Mouse (Mus musculus) E14TG2a.4 (cell line): ENCODE results near the gene Hspa12a.

Experiments used
- H3K27me3 ChIP-seq: 2 replicates; pipeline ENCODE4 v1.6.1; 2014; ENCODE audit warnings: low read length, control low read depth; ENCODE audit not compliant: insufficient read depth
- H3K36me3 ChIP-seq: 2 replicates; pipeline ENCODE4 v1.6.1; 2014; ENCODE audit warnings: low read length, control low read depth; ENCODE audit not compliant: insufficient read depth
- H3K4me1 ChIP-seq: replicated peaks from 2 replicates; pipeline ENCODE4 v1.6.1; 2014; ENCODE audit warnings: low read depth, low read length, control low read depth
- H3K4me3 ChIP-seq: replicated peaks from 2 replicates; pipeline ENCODE4 v1.5.1; 2014; ENCODE audit warnings: mild to moderate bottlenecking, low read length
- H3K9me3 ChIP-seq: 2 replicates; pipeline ENCODE4 v1.6.1; 2014; ENCODE audit warnings: low read length, control low read depth
- CTCF ChIP-seq: conservative IDR thresholded peaks from 2 replicates; pipeline ENCODE4 v1.5.1; 2014; ENCODE audit warnings: low read length
- NANOG ChIP-seq: IDR thresholded peaks from 2 replicates; pipeline ENCODE4 v1.6.1; 2014; ENCODE audit warnings: borderline replicate concordance, low read length, mixed read lengths
- POU5F1 ChIP-seq: IDR thresholded peaks from 2 replicates; pipeline ENCODE4 v1.6.1; 2014; ENCODE audit warnings: low read length, borderline replicate concordance

The Hspa12a gene

DNA sequence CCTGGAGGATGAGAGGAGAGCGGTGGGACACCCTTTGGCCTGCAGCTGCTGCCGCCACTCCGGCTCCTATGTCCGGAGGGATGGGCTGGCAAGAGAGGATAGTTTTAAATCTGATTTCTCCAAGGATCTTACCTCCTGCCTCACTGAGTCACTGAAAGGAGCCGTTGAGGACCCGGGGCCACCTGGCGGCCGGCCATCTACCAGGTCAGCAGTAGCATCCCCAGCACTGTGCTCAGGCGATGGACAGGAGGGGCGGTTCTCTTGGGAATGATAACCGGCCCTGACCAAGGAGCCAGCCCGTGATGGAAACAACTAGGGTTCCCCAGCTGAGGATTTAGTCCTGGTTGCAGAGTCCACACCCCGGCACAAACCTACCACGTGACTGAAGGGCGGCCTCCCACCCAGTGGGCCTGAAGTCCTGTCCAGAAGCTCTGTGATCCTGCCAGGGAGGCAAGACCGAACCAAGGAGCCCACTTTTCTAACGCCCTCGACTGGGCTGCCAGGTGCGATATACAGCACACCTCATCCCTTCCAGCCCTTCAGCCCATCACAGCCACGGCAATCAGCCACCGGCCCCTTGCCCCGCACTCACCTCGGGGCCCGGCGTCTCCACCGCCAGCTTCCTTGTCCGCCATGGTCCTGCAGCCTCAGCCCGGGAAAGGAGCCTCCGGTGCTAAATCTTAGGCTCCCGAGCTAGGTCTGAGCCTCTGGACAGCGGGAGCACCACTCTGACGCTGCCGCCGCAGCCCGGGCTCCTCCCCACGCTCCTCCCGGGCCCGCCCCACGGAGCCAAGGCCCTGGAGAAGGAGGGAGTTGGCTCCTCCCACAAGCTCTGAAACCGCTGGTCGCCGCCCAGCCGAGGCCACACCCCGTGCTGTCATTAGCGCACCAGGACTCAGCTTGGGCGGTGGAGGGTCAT, 82.9 kb downstream of the Hspa12a start:
- peak overlapping the region; percentile 81 for H3K4me3 ChIP-seq
- no peaks in the 10 kb centered on the region for H3K36me3 ChIP-seq
- H3K4me1 ChIP-seq: peaks cover 31% of the 10 kb centered on the region
- H3K9me3 ChIP-seq: no peaks in the 10 kb centered on the region; the same call in 1 of the 2 replicates
- peaks cover 44% of the 10 kb centered on the region for H3K27me3 ChIP-seq
- TF ChIP-seq POU5F1 (no peak), NANOG (no peak), CTCF (no peak)

GRCm38 (mm10) chr19:58859831-58860254, 83.6 kb downstream of the Hspa12a start:
- Histone ChIP-seq H3K4me1 (peaks cover 31% of the 10 kb centered on the region), H3K27me3 (peaks cover 44% of the 10 kb centered on the region), H3K9me3 (no peaks in the 10 kb centered on the region; the same call in 1 of the 2 replicates), H3K36me3 (no peaks in the 10 kb centered on the region), H3K4me3 (peak overlapping the region; percentile 81)
- no peak for TF ChIP-seq POU5F1
- TF ChIP-seq CTCF: no peak
- no peak for TF ChIP-seq NANOG

DNA sequence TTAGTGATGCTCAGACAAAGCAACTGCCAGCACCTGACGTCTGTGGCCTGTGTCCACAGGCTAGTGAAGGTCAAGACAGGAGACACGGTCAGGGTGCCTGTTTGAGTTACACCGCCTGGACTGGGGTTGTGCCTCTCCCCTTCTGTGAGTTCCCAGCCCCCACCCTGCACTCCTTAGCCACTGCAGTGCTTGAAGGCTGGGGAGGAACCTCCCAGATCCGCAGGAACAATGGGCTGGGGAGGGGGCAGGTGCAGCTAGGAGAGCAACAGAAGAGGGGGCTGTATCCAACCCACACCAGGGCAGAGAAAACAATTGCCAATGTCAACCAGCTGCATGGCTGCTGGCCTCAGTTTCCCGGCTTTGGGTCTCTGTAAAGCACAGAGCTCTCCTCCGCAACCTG, 84.1 kb downstream of the Hspa12a start:
- Histone ChIP-seq H3K36me3 (no peaks in the 10 kb centered on the region), H3K4me3 (peak overlapping the region; percentile 81), H3K9me3 (no peaks in the 10 kb centered on the region; the same call in 1 of the 2 replicates), H3K4me1 (peaks cover 35% of the 10 kb centered on the region), H3K27me3 (peaks cover 44% of the 10 kb centered on the region)
- no peak for TF ChIP-seq CTCF
- no peak for TF ChIP-seq NANOG
- TF ChIP-seq POU5F1: no peak

- H3K4me1 ChIP-seq: peaks cover 37% of the 10 kb centered on the region
- no peak for TF ChIP-seq CTCF
- TF ChIP-seq NANOG: no peak
- no peak for TF ChIP-seq POU5F1
- H3K36me3 ChIP-seq: no peaks in the 10 kb centered on the region
- H3K4me3 ChIP-seq: no peak overlapping the region
- H3K27me3 ChIP-seq: peaks cover 18% of the 10 kb centered on the region
- H3K9me3 ChIP-seq: no peaks in the 10 kb centered on the region
These were observed 87.2 kb downstream of the Hspa12a start for GRCm38 (mm10) chr19:58856129-58856855.

DNA sequence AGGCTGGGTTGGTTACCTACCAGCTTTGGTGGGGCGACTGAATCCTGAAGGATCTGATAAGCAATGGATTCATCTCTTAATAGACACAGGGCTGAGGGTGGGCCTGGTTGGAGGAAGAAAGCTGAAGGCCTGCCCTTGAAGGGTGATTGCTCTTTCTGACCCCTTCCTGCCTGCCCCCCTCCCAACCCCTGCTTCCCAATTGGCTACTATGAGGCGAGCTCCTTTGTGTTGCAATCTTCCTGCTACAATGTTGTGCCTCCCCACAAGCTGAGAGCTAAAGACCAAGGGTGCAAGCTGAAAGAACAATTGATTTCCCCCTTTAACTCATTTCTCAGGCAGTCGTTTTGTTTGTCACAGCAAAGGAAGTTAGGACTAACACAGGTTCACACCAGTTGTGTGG, 88.6 kb downstream of the Hspa12a start:
- H3K36me3 ChIP-seq: no peaks in the 10 kb centered on the region
- peaks cover 7% of the 10 kb centered on the region; the same call in 1 of the 2 replicates for H3K27me3 ChIP-seq
- no peaks in the 10 kb centered on the region for H3K9me3 ChIP-seq
- H3K4me1 ChIP-seq: peaks cover 27% of the 10 kb centered on the region
- no peak overlapping the region for H3K4me3 ChIP-seq
- TF ChIP-seq NANOG: no peak
- no peak for TF ChIP-seq POU5F1
- no peak for TF ChIP-seq CTCF

GRCm38 (mm10) chr19:58853036-58853735, 90.3 kb downstream of the Hspa12a start:
- no peaks in the 10 kb centered on the region for H3K27me3 ChIP-seq
- no peaks in the 10 kb centered on the region for H3K9me3 ChIP-seq
- no peak for TF ChIP-seq CTCF
- no peak for TF ChIP-seq POU5F1
- TF ChIP-seq NANOG: no peak
- H3K4me1 ChIP-seq: peaks cover 19% of the 10 kb centered on the region
- H3K4me3 ChIP-seq: no peak overlapping the region
- no peaks in the 10 kb centered on the region for H3K36me3 ChIP-seq

GRCm38 (mm10) chr19:58850719-58851466, 92.6 kb downstream of the Hspa12a start:
- H3K4me3 ChIP-seq: no peak overlapping the region
- H3K36me3 ChIP-seq: no peaks in the 10 kb centered on the region
- peaks cover 9% of the 10 kb centered on the region for H3K9me3 ChIP-seq
- H3K4me1 ChIP-seq: peaks cover 20% of the 10 kb centered on the region
- TF ChIP-seq POU5F1 (no peak), CTCF (no peak)
- no peaks in the 10 kb centered on the region for H3K27me3 ChIP-seq
